Mouse (Mus musculus) spleen, postnatal 14 days (tissue): ENCODE measurements at regions not wholly inside any gene's neighbourhood (a gene's known extent, or its start where the extent isn't known, plus 50 kb on each side); places are given as distances from the start of the nearest gene placed in this dataset.

Experiments
- DNase-seq, 2 experiments: peaks; one replicate each; pipeline ENCODE4 v3.0.0; 2021 to 2022; ENCODE audit warnings: low spot score in 2 of 2

- DNase-seq = no peak
These were observed 3461.5 kb upstream of the Gm7489 start for GRCm38 (mm10) chr15:50423082-50423665.

- DNase-seq = no peak
These were observed 3435.1 kb upstream of the Gm7489 start for GRCm38 (mm10) chr15:50449604-50450003.

- DNase-seq = no peak
These were observed 3412.1 kb upstream of the Gm7489 start for GRCm38 (mm10) chr15:50472626-50473025.

- DNase-seq = no peak
These were observed 3386.0 kb upstream of the Gm7489 start for GRCm38 (mm10) chr15:50498716-50499115.

- DNase-seq = no peak
These were observed 3376.6 kb upstream of the Gm7489 start for GRCm38 (mm10) chr15:50507999-50508624.

- no peak for DNase-seq
These were observed 3371.7 kb upstream of the Gm7489 start for GRCm38 (mm10) chr15:50513036-50513435.

GRCm38 (mm10) chr15:50524841-50525240 is 3359.9 kb upstream of the Gm7489 start:
- no peak for DNase-seq

- DNase-seq = no peak
These were observed 3350.2 kb upstream of the Gm7489 start for GRCm38 (mm10) chr15:50534490-50534889.

GRCm38 (mm10) chr15:50563611-50564010 is 3321.1 kb upstream of the Gm7489 start:
- DNase-seq = no peak

- DNase-seq = no peak
These were observed 3303.9 kb upstream of the Gm7489 start for GRCm38 (mm10) chr15:50580811-50581210.

- DNase-seq = no peak
These were observed 3300.8 kb upstream of the Gm7489 start for GRCm38 (mm10) chr15:50583951-50584350.

GRCm38 (mm10) chr15:50585496-50585895 is 3299.2 kb upstream of the Gm7489 start:
- no peak for DNase-seq
